Mouse (Mus musculus) CH12.LX (cell line): ENCODE results near the gene Myo9b.

Experiments used
- CHD2 ChIP-seq: IDR thresholded peaks from 2 replicates; pipeline ENCODE4 v1.6.1; 2011; ENCODE audit warnings: low read length, improper control_type of control experiment
- CTCF ChIP-seq, 2 experiments: IDR thresholded peaks in 1 of 2; conservative IDR thresholded peaks in 1 of 2; 2 replicates each; pipeline ENCODE4 v1.5.1; 2011 to 2012; ENCODE audit warnings: low read depth in 2 of 2, low read length in 2 of 2, improper control_type of control experiment in 1 of 2, inconsistent platforms in 1 of 2, mild to moderate bottlenecking in 1 of 2, moderate library complexity in 1 of 2
- ELF1 ChIP-seq: IDR thresholded peaks from 2 replicates; pipeline ENCODE4 v1.6.1; 2014; ENCODE audit warnings: low read depth, mild to moderate bottlenecking, inconsistent platforms, low read length, improper control_type of control experiment
- EP300 ChIP-seq: IDR thresholded peaks from 2 replicates; pipeline ENCODE4 v1.6.1; 2011; ENCODE audit warnings: low read length, improper control_type of control experiment
- MAZ ChIP-seq: IDR thresholded peaks from 2 replicates; pipeline ENCODE4 v1.6.1; 2012; ENCODE audit warnings: low read depth, mild to moderate bottlenecking, inconsistent platforms, low read length, improper control_type of control experiment, moderate library complexity
- NRF1 ChIP-seq: IDR thresholded peaks from 2 replicates; pipeline ENCODE4 v1.6.1; 2014; ENCODE audit warnings: low read depth, mild to moderate bottlenecking, inconsistent platforms, low read length, improper control_type of control experiment, moderate library complexity
- POLR2A ChIP-seq: IDR thresholded peaks from 2 replicates; pipeline ENCODE4 v1.6.1; 2011; ENCODE audit warnings: low read depth, mild to moderate bottlenecking, improper control_type of control experiment, low read length
- SIN3A ChIP-seq: IDR thresholded peaks from 2 replicates; pipeline ENCODE4 v1.6.1; 2012; ENCODE audit warnings: low read length, improper control_type of control experiment, inconsistent platforms
- SMC3 ChIP-seq: IDR thresholded peaks from 2 replicates; pipeline ENCODE4 v1.6.1; 2011; ENCODE audit warnings: low read depth, low read length, improper control_type of control experiment
- TCF12 ChIP-seq: IDR thresholded peaks from 2 replicates; pipeline ENCODE4 v1.6.1; 2014; ENCODE audit warnings: low read depth, mild to moderate bottlenecking, inconsistent platforms, low read length, improper control_type of control experiment
- USF1 ChIP-seq: IDR thresholded peaks from 2 replicates; pipeline ENCODE4 v1.6.1; 2014; ENCODE audit warnings: low read depth, mild to moderate bottlenecking, inconsistent platforms, low read length, improper control_type of control experiment

GRCm38 (mm10) chr8:71303632-71304031 lies 31.1 kb downstream of the Myo9b start:
- TF ChIP-seq SIN3A = no peak
- no peak for TF ChIP-seq EP300
- no peak for TF ChIP-seq CHD2
- no peak for TF ChIP-seq TCF12
- no peak for TF ChIP-seq ELF1
- TF ChIP-seq SMC3 = no peak
- TF ChIP-seq POLR2A = no peak
- TF ChIP-seq USF1 = no peak
- TF ChIP-seq CTCF (conservative IDR thresholded peaks at IDR 0.05 in 1 of 2, IDR thresholded peaks at IDR 0.05 in 1 of 2; ENCODE audit: low read depth in 2 of 2, low read length in 2 of 2) = no peak
- TF ChIP-seq MAZ = no peak
- TF ChIP-seq NRF1 = no peak
